Mouse (Mus musculus): Measurements from ENCODE around the gene Sec62. TPM values are rescaled to one million over a fixed set of nuclear protein-coding genes. Genes with fewer than 3 reads are reported as not detected.
"Not testable (repeated sequence)": the region's sequence is repeated elsewhere in the genome, so short reads cannot be mapped to it uniquely, and the experiment has no call there.

Gene Sec62
- polyA plus RNA-seq, 1 experiment from 2014 or later = 68.2 TPM

- no peak for ATAC-seq (replicated peaks; ENCODE audit: insufficient number of reproducible peaks, low FRiP score, low TSS enrichment, low read depth)
- Histone ChIP-seq H3K9me3 (replicated peaks; ENCODE audit: control insufficient read depth, low read length) (no peaks in the 10 kb centered on the region), H3K4me1 (ENCODE audit: control insufficient read depth, insufficient read depth, low read length) (no peaks in the 10 kb centered on the region), H3K4me3 (ENCODE audit: low read depth, low read length) (no peak overlapping the region), H3K27ac (replicated peaks; ENCODE audit: low read depth, low read length) (no peak overlapping the region), H3K36me3 (replicated peaks; ENCODE audit: control insufficient read depth, insufficient read depth, low read depth, low read length) (no peaks in the 10 kb centered on the region), H3K4me2 (ENCODE audit: low read depth, low read length) (no peak overlapping the region), H3K27me3 (ENCODE audit: control insufficient read depth, insufficient read depth, low read length) (no peaks in the 10 kb centered on the region), H3K9ac (replicated peaks; ENCODE audit: low read length) (no peak overlapping the region)
- 68% methylated on average over 1 of the region's 1 CpGs for WGBS
- DNase-seq (ENCODE audit: low spot score) = no peak
These were observed 54.7 kb downstream of the Sec62 start for GRCm38 (mm10) chr3:30847413-30847812.

DNA sequence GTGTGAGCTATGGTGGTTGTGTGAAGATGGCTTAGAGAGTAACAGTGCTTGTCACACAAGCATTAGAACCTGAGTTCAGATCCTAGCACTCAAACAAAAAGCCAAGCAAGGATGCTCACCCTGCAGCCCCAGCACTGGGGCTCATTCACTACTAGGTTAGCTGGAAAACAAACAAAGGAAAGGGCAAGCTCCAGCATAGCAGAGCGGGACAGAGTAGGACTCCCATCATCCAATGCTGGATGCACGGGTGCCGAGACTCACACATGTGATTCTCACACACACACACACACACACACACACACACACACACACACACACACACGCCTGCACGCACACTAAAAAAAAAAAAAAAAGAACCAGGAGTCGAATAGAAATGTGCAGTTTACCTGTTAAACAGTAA, 58.7 kb downstream of the Sec62 start:
- H3K27me3 ChIP-seq (ENCODE audit: control insufficient read depth, insufficient read depth, low read length) = peaks cover 10% of the 10 kb centered on the region
- H3K27ac ChIP-seq (replicated peaks; ENCODE audit: low read depth, low read length) = no peak overlapping the region
- no peak overlapping the region for H3K9ac ChIP-seq (replicated peaks; ENCODE audit: low read length)
- no peaks in the 10 kb centered on the region for H3K4me1 ChIP-seq (ENCODE audit: control insufficient read depth, insufficient read depth, low read length)
- H3K9me3 ChIP-seq (replicated peaks; ENCODE audit: control insufficient read depth, low read length) = no peaks in the 10 kb centered on the region
- 73% methylated on average over 6 of the region's 6 CpGs for WGBS
- no peaks in the 10 kb centered on the region for H3K36me3 ChIP-seq (replicated peaks; ENCODE audit: control insufficient read depth, insufficient read depth, low read depth, low read length)
- ATAC-seq (replicated peaks; ENCODE audit: insufficient number of reproducible peaks, low FRiP score, low TSS enrichment, low read depth) (no peak), DNase-seq (ENCODE audit: low spot score) (no peak)
- H3K4me2 ChIP-seq (ENCODE audit: low read depth, low read length) = no peak overlapping the region
- no peak overlapping the region for H3K4me3 ChIP-seq (ENCODE audit: low read depth, low read length)

DNA sequence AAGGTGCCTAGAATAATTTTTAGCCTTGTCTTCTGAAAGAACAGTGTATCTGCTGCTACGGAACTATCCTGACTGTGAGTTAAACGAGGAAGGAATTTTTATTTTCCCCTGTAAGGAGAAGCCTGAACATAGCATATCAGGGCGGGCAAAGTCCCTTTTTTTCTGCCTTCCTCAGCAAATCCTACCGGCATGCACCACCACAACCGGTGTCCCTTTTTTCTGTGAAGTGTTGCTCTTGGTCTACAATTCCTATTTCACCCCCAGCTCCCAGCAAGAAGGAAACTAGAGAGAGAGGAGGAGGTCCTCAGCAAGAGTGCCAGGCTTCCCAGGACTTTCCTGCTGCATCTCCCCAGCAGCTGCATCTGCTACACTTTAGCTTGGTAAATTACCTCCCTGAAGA, 60.9 kb downstream of the Sec62 start:
- no peaks in the 10 kb centered on the region for H3K36me3 ChIP-seq (replicated peaks; ENCODE audit: control insufficient read depth, insufficient read depth, low read depth, low read length)
- ATAC-seq (replicated peaks; ENCODE audit: insufficient number of reproducible peaks, low FRiP score, low TSS enrichment, low read depth) = no peak
- no peak for DNase-seq (ENCODE audit: low spot score)

GRCm38 (mm10) chr3:30855604-30856458, 63.2 kb downstream of the Sec62 start, which contains the start of gene Gpr160:
Gene Gpr160 (plus strand): TSS chr3:30855950.
- peak; percentile 59 for DNase-seq (ENCODE audit: low spot score)
- under 1% methylated on average over 73 of the region's 75 CpGs for WGBS
- Histone ChIP-seq H3K4me1 (ENCODE audit: control insufficient read depth, insufficient read depth, low read length) (no peaks in the 10 kb centered on the region), H3K4me2 (ENCODE audit: low read depth, low read length) (peak within 1 kb of the TSS; percentile 92), H3K27me3 (ENCODE audit: control insufficient read depth, insufficient read depth, low read length) (peaks cover 10% of the 10 kb centered on the region), H3K9me3 (replicated peaks; ENCODE audit: control insufficient read depth, low read length) (no peaks in the 10 kb centered on the region), H3K4me3 (ENCODE audit: low read depth, low read length) (peak within 1 kb of the TSS; percentile 56), H3K27ac (replicated peaks; ENCODE audit: low read depth, low read length) (no peak within 1 kb of the TSS), H3K9ac (replicated peaks; ENCODE audit: low read length) (peak within 1 kb of the TSS; percentile 48), H3K36me3 (replicated peaks; ENCODE audit: control insufficient read depth, insufficient read depth, low read depth, low read length) (no peaks in the 10 kb centered on the region)
- peak; percentile 81 for ATAC-seq (replicated peaks; ENCODE audit: insufficient number of reproducible peaks, low FRiP score, low TSS enrichment, low read depth)

More for the DNA sequence above, 60.9 kb downstream of the Sec62 start:
- no peaks in the 10 kb centered on the region for H3K9me3 ChIP-seq (replicated peaks; ENCODE audit: control insufficient read depth, low read length)
- H3K27ac ChIP-seq (replicated peaks; ENCODE audit: low read depth, low read length) = no peak overlapping the region
- no peaks in the 10 kb centered on the region for H3K4me1 ChIP-seq (ENCODE audit: control insufficient read depth, insufficient read depth, low read length)
- no peak overlapping the region for H3K9ac ChIP-seq (replicated peaks; ENCODE audit: low read length)
- no peak overlapping the region for H3K4me2 ChIP-seq (ENCODE audit: low read depth, low read length)
- peaks cover 10% of the 10 kb centered on the region for H3K27me3 ChIP-seq (ENCODE audit: control insufficient read depth, insufficient read depth, low read length)
- no peak overlapping the region for H3K4me3 ChIP-seq (ENCODE audit: low read depth, low read length)
- 96% methylated on average over 5 of the region's 5 CpGs for WGBS

GRCm38 (mm10) chr3:30859599-30859998, 66.9 kb downstream of the Sec62 start:
- not testable (repeated sequence) for DNase-seq (ENCODE audit: low spot score); H3K27me3 ChIP-seq (ENCODE audit: control insufficient read depth, insufficient read depth, low read length); H3K9ac ChIP-seq (replicated peaks; ENCODE audit: low read length); H3K27ac ChIP-seq (replicated peaks; ENCODE audit: low read depth, low read length); H3K4me1 ChIP-seq (ENCODE audit: control insufficient read depth, insufficient read depth, low read length); H3K9me3 ChIP-seq (replicated peaks; ENCODE audit: control insufficient read depth, low read length); H3K4me2 ChIP-seq (ENCODE audit: low read depth, low read length); H3K36me3 ChIP-seq (replicated peaks; ENCODE audit: control insufficient read depth, insufficient read depth, low read depth, low read length); H3K4me3 ChIP-seq (ENCODE audit: low read depth, low read length); ATAC-seq (replicated peaks; ENCODE audit: insufficient number of reproducible peaks, low FRiP score, low TSS enrichment, low read depth)
- 88% methylated on average over 8 of the region's 8 CpGs for WGBS

DNA sequence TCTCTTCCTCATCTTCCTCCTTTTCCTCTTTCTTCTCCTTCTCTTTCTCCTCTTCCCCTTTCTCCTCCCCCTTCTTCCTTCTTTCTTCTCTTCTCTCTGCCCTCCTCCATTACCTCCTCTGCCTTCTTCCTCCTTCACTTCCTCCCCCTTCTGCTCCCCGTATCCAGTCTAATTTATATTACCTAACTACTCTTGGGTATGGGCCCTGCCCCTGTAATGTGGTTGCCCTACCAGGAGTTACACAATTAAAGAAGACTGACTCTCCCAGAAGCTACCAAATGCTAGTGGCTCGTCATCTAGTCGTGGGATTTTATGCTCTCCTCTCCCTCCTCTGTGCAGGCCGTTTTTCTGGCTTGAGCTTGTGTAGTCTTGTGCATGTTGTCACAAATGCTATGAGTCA, 68.0 kb downstream of the Sec62 start:
- Histone ChIP-seq H3K9me3 (replicated peaks; ENCODE audit: control insufficient read depth, low read length) (no peaks in the 10 kb centered on the region), H3K27ac (replicated peaks; ENCODE audit: low read depth, low read length) (no peak overlapping the region), H3K4me3 (ENCODE audit: low read depth, low read length) (no peak overlapping the region), H3K27me3 (ENCODE audit: control insufficient read depth, insufficient read depth, low read length) (peaks cover 7% of the 10 kb centered on the region), H3K36me3 (replicated peaks; ENCODE audit: control insufficient read depth, insufficient read depth, low read depth, low read length) (no peaks in the 10 kb centered on the region), H3K4me2 (ENCODE audit: low read depth, low read length) (no peak overlapping the region), H3K9ac (replicated peaks; ENCODE audit: low read length) (no peak overlapping the region), H3K4me1 (ENCODE audit: control insufficient read depth, insufficient read depth, low read length) (no peaks in the 10 kb centered on the region)
- DNase-seq (ENCODE audit: low spot score) (no peak), ATAC-seq (replicated peaks; ENCODE audit: insufficient number of reproducible peaks, low FRiP score, low TSS enrichment, low read depth) (no peak)
- 79% methylated on average over 4 of the region's 4 CpGs for WGBS

- no peaks in the 10 kb centered on the region for H3K4me1 ChIP-seq (ENCODE audit: control insufficient read depth, insufficient read depth, low read length)
- H3K4me2 ChIP-seq (ENCODE audit: low read depth, low read length) = no peak overlapping the region
- no peak overlapping the region for H3K9ac ChIP-seq (replicated peaks; ENCODE audit: low read length)
- H3K9me3 ChIP-seq (replicated peaks; ENCODE audit: control insufficient read depth, low read length) = no peaks in the 10 kb centered on the region
- no peaks in the 10 kb centered on the region for H3K27me3 ChIP-seq (ENCODE audit: control insufficient read depth, insufficient read depth, low read length)
- H3K27ac ChIP-seq (replicated peaks; ENCODE audit: low read depth, low read length) = no peak overlapping the region
- H3K4me3 ChIP-seq (ENCODE audit: low read depth, low read length) = no peak overlapping the region
- ATAC-seq (replicated peaks; ENCODE audit: insufficient number of reproducible peaks, low FRiP score, low TSS enrichment, low read depth) = no peak
- no peaks in the 10 kb centered on the region for H3K36me3 ChIP-seq (replicated peaks; ENCODE audit: control insufficient read depth, insufficient read depth, low read depth, low read length)
- no peak for DNase-seq (ENCODE audit: low spot score)
- WGBS = 76% methylated on average over 5 of the region's 5 CpGs
These were observed 71.2 kb downstream of the Sec62 start for GRCm38 (mm10) chr3:30863712-30864435.

DNA sequence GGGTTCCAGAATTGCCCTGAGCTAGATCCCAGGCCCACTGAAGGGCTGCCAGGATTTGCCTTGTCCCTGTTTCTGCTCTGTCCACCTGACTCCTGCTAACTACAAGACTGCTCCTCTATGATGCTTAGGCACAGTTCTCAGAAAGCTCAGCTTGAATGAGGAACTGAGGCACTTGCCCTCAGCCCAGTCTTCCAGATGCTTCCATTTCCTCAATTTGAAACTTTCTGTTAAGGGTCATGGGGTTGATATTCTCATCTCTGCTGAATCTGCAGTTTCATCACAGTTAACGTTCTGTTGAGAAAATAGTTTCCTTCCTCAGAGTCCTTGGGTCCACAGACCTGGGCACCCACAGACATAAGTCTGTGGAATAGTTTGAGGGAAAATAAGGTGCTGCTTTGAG, 72.0 kb downstream of the Sec62 start:
- H3K36me3 ChIP-seq (replicated peaks; ENCODE audit: control insufficient read depth, insufficient read depth, low read depth, low read length) = no peaks in the 10 kb centered on the region
- 75% methylated on average over 1 of the region's 1 CpGs for WGBS
- ATAC-seq (replicated peaks; ENCODE audit: insufficient number of reproducible peaks, low FRiP score, low TSS enrichment, low read depth) (no peak), DNase-seq (ENCODE audit: low spot score) (no peak)
- no peak overlapping the region for H3K4me3 ChIP-seq (ENCODE audit: low read depth, low read length)
- H3K9ac ChIP-seq (replicated peaks; ENCODE audit: low read length) = no peak overlapping the region
- H3K4me1 ChIP-seq (ENCODE audit: control insufficient read depth, insufficient read depth, low read length) = no peaks in the 10 kb centered on the region
- no peaks in the 10 kb centered on the region for H3K27me3 ChIP-seq (ENCODE audit: control insufficient read depth, insufficient read depth, low read length)
- H3K4me2 ChIP-seq (ENCODE audit: low read depth, low read length) = no peak overlapping the region
- H3K9me3 ChIP-seq (replicated peaks; ENCODE audit: control insufficient read depth, low read length) = no peaks in the 10 kb centered on the region
- H3K27ac ChIP-seq (replicated peaks; ENCODE audit: low read depth, low read length) = no peak overlapping the region

Data from embryonic facial prominence, embryonic 11.5 days (tissue).